Mouse (Mus musculus) cerebellum, adult 2 months (tissue): ENCODE results near the gene Ccnd2. TPM values are rescaled to one million over a fixed set of nuclear protein-coding genes. Genes with fewer than 3 reads are reported as not detected.

ENCODE experiments used
- DNase-seq, 2 experiments: peaks; one replicate each; pipeline ENCODE4 v3.0.0; 2021
- H3K27ac ChIP-seq: fragments of 200-500 bp; 2 replicates; pipeline ENCODE4 v1.5.1; 2012; ENCODE audit warnings: low read length, control low read depth, inconsistent platforms; ENCODE audit not compliant: insufficient read depth
- H3K27me3 ChIP-seq: fragments of 200-500 bp; 2 replicates; pipeline ENCODE4 v1.6.1; 2012; ENCODE audit warnings: inconsistent platforms, mild to moderate bottlenecking, low read length, moderate library complexity; ENCODE audit not compliant: control insufficient read depth, insufficient read depth
- H3K4me1 ChIP-seq: fragments of 200-500 bp; 2 replicates; pipeline ENCODE4 v1.6.1; 2011; ENCODE audit warnings: low read length; ENCODE audit not compliant: control insufficient read depth, insufficient read depth
- H3K4me3 ChIP-seq: fragments of 200-500 bp; replicated peaks from 2 replicates; pipeline ENCODE3; 2011; ENCODE audit warnings: mild to moderate bottlenecking, low read depth, low read length, control low read depth; ENCODE audit not compliant: insufficient read depth
- CTCF ChIP-seq: fragments of 200-500 bp; IDR thresholded peaks from 2 replicates; pipeline ENCODE4 v1.5.1; 2011; ENCODE audit warnings: low read depth, mild to moderate bottlenecking, control low read depth, low read length, moderate library complexity, borderline replicate concordance; ENCODE audit not compliant: insufficient read depth
- POLR2A ChIP-seq: fragments of 200-500 bp; IDR thresholded peaks from 2 replicates; pipeline ENCODE4 v1.6.1; 2011; ENCODE audit warnings: low read length, control low read depth, borderline replicate concordance; ENCODE audit not compliant: insufficient read depth
- WGBS: fragments of 180-500 bp; shearing (Covaris S2); methylation state at CpG from one replicate; pipeline ENCODE4 v1.1.7; 2018; 5-methylcytosine and 5-hydroxymethylcytosine counted together
- polyA plus RNA-seq: library from polyadenylated mRNA; depleted of rRNA; stranded (reverse); fragments of >200 nt; gene quantifications from 2 replicates; pipeline ENCODE4 v1.2.3, GENCODE M21; 2012

Gene Ccnd2
- polyA plus RNA-seq, 1 experiment: 4.1 TPM

GRCm38 (mm10) chr6:127150663-127151564 lies 1.1 kb downstream of the Ccnd2 start:
- WGBS: 1% methylated on average over 33 of the region's 34 CpGs
- no peak for DNase-seq
- Histone ChIP-seq H3K27me3 (peaks cover 16% of the 10 kb centered on the region), H3K27ac (no peak overlapping the region), H3K4me1 (peaks cover 10% of the 10 kb centered on the region), H3K4me3 (peak overlapping the region; percentile 74)
- TF ChIP-seq CTCF: no peak
- TF ChIP-seq POLR2A: no peak

GRCm38 (mm10) chr6:127149944-127150662 lies 1.9 kb downstream of the Ccnd2 start:
- Histone ChIP-seq H3K4me3 (peak overlapping the region; percentile 74), H3K4me1 (peaks cover 10% of the 10 kb centered on the region), H3K27ac (no peak overlapping the region), H3K27me3 (peaks cover 16% of the 10 kb centered on the region)
- TF ChIP-seq POLR2A: no peak
- TF ChIP-seq CTCF: no peak
- under 1% methylated on average over 38 of the region's 38 CpGs for WGBS
- DNase-seq: peak in 1 of 2 experiments; percentile 27

GRCm38 (mm10) chr6:127149303-127149943 lies 2.6 kb downstream of the Ccnd2 start:
- DNase-seq: peak in 1 of 2 experiments; percentile 27
- TF ChIP-seq CTCF: no peak
- TF ChIP-seq POLR2A: no peak
- Histone ChIP-seq H3K4me3 (peak overlapping the region; percentile 74), H3K4me1 (peaks cover 10% of the 10 kb centered on the region), H3K27me3 (peaks cover 12% of the 10 kb centered on the region; the same call in 1 of the 2 replicates), H3K27ac (no peak overlapping the region)
- WGBS: under 1% methylated on average over 30 of the region's 30 CpGs

- H3K4me1 ChIP-seq: peaks cover 10% of the 10 kb centered on the region
- WGBS: 14% methylated on average over 20 of the region's 20 CpGs
- no peak for DNase-seq
Observed at GRCm38 (mm10) chr6:127148526-127149302, 3.3 kb downstream of the Ccnd2 start.

GRCm38 (mm10) chr6:127147665-127148064 lies 4.3 kb downstream of the Ccnd2 start:
- TF ChIP-seq CTCF: peak; percentile 91
- TF ChIP-seq POLR2A: no peak
- under 1% methylated on average over 4 of the region's 4 CpGs for WGBS
- peaks cover 8% of the 10 kb centered on the region for H3K4me1 ChIP-seq
- H3K4me3 ChIP-seq: no peak overlapping the region
- H3K27ac ChIP-seq: no peak overlapping the region
- peak; percentile 69 to 74 for DNase-seq
- H3K27me3 ChIP-seq: peaks cover 10% of the 10 kb centered on the region; the same call in 1 of the 2 replicates

More at GRCm38 (mm10) chr6:127148526-127149302, 3.3 kb downstream of the Ccnd2 start:
- H3K4me3 ChIP-seq: peak overlapping the region; percentile 74
- peaks cover 12% of the 10 kb centered on the region; the same call in 1 of the 2 replicates for H3K27me3 ChIP-seq
- TF ChIP-seq POLR2A: no peak
- no peak overlapping the region for H3K27ac ChIP-seq

- Histone ChIP-seq H3K4me1 (peaks cover 1% of the 10 kb centered on the region; the same call in 1 of the 2 replicates), H3K4me3 (no peak overlapping the region), H3K27ac (no peak overlapping the region), H3K27me3 (peaks cover 5% of the 10 kb centered on the region; the same call in 1 of the 2 replicates)
- WGBS: 47% methylated on average over 3 of the region's 3 CpGs
- TF ChIP-seq CTCF (no peak), POLR2A (no peak)
- DNase-seq: no peak
Observed at GRCm38 (mm10) chr6:127146322-127146947, 5.6 kb downstream of the Ccnd2 start.
